Mouse (Mus musculus) cerebellum, postnatal 36 days (tissue): ENCODE results near the gene Jak1.

Experiments used
- DNase-seq, 2 experiments: peaks; one replicate each; pipeline ENCODE4 v3.0.0; 2021 to 2022; ENCODE audit warnings: mixed read lengths in 2 of 2

Gene Jak1

DNA sequence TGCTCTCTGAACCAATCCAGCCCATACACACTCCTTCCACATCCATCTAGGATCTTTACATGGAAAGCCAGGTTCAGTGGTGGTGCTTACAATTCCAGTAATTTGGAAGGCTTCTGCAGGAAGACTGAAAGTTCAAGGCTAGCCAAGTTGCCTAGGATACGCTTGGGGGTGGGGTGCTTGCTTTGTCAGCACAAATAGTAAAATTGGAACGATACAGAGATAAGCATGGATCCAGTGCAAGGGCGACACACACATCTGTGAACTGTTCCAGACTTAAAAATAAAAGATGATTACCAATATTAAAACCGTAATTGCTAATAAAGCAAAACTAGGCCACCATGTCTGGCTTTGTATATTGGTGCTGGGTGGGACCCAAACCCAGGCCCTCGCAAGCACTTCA, 78.5 kb downstream of the Jak1 start:
- DNase-seq = no peak

DNA sequence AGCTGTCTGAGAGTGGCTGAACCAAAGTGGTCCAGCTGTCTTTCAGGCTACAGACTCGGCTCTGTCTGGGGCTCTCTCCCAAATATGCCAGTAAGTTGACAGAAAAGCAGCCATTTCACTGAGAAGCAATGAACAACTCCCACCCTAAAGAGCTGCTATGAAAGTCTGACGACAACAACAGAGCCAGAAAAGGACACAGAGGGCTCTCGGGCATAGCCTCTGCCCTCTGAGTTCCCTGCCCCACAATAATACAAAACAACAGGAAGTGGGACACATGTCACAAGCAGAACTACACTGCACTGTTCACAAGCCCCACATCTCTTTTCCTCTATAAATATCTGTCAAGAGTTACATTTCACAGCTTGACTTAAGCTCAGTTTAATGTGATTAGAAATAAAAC, 79.9 kb downstream of the Jak1 start:
- DNase-seq = no peak

DNA sequence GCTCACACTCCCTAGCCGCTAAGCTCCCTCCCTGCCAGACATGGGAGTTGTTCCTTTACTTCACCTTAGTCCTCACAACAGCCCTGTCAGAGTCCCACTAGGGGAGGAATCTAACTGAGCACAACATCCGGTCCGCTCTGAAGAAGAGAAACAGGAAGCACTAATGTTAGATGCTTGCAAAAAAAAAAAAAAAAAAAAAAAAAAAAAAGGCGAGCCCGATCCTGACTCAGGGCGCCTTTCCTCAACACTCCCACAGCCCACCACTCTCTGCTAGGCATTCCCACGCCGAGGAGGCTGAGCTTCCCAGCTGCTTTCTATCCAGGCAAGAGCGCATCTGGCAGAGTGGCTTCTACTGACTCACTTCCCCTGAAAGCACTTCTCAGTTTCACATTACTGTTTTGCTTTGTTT, 82.5 kb downstream of the Jak1 start:
- no peak for DNase-seq

DNA sequence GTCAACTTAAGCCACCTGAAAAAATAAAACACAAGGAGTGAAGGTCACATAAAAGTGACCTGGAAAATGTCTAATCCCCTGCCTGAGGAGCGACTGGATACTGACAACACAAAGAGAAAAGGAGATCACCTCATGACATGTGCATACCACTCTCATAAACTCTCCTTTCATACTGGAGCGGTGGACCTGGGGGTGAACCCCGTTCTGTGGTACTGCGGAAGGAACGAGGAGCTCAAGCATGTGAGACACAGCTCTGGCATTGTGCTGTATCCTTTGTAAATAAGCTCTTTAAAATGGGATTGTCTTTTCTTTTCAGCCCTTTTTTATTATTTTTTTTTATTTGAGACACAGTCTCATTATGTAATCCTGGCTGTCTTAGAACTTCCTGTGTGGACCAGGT, 84.4 kb downstream of the Jak1 start:
- DNase-seq = no peak

DNA sequence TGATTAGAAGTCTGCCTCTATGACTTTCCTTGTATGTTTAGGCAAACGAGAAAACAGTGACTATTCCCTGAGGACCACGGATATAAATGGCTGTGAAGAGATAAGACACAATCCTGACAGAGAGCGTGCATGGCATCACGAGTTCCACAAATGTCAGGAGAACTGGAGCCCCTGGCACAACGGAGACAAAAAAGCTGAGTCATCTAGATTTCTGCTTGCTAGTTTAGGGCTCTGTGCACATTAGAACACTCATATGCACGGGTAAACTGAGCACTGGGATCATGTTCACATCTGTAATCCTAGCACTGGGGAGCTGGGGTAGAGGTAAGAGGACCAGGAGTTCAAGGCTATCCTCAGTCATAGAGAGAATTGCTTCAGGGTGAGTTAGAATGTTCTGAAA, 85.2 kb downstream of the Jak1 start:
- DNase-seq = no peak

DNA sequence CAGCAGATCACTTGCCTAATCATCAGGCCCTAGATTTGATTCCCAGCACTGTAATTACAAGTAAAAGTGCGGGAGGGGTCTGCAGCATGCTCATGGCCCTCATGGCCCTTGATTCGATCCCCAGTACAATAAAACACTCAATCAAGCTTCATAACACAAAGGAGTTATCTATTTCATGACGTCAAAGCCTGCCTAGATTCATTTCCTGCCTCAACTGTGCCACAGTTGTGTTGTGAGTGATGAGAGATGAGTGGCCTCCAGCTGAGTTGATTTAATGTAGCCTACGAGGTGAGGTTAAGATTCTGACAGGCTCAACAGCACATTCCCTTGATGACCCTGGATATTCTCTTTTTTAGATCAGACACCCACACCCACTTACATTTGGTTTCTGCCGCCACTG, 86.0 kb downstream of the Jak1 start:
- DNase-seq = no peak

DNA sequence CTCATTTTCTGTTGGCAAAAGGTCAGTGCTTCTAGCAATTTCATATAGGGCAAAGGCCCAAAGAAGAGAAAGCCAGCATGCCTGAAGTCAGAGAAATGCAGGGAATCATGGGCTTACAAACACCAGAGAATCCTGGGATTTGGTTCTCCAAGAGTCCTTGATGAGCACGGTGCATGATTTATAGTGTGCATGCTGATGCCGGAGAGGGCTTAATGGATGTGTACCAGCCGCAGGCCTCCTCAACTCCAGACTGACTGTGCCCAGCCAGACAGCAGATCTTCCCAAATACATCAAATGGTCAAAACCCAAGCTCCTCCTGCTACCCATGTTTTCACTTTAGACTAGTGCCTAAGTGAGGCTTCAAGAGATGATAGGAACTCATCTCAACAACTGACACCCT, 87.3 kb downstream of the Jak1 start:
- no peak for DNase-seq

DNA sequence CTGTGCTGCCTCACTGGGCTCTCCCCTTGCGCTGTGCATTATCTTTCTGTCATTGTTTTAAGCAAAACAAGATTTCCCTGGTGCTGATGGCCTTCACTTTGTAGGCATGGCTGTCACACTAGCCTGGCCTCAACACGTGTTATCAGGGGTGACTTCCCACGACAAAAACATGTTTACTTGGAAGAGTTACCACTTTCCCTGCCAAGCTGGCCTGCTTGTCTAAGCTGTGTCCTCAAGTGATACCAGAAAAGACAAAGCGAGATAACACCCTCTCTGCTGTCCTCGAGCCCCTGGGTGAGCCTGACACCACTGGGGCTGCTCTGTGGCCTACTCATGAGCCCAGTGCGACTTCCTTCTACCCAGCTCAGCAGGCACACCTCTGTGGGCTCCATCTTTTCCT, 89.0 kb downstream of the Jak1 start:
- DNase-seq = no peak

DNA sequence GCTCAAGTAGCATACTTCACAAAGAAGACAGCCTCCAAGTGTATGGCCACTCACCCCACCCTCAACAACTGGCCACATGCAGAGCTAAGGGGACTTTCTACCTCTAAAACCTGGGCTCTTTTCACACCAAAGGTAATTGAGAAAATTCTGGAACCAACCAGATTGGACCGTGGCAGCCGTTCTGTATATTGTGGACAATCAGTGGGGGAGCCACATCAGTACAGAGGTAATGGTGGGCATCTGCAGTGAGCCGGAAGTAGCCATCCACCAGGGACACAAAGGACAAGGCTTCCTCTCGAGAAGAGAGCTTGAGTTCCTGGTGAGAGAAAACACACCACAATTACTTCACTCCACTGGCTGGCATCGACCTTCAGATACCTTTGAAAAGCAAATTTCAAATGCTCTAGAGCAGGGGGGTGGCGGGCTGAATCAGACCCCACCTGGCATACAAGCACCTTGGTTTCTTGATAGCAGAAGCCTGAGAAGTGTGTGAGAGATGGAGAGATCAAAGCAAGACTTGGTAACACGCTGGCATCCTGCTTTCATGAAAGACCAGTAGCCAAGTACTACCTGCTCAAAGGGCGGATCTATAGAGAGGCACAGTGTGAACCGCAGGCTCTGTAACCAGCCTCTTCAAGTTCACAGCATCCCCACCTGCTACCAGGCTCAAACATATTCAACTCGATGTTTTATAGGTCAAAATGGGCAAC, 90.0 kb downstream of the Jak1 start:
- no peak for DNase-seq

DNA sequence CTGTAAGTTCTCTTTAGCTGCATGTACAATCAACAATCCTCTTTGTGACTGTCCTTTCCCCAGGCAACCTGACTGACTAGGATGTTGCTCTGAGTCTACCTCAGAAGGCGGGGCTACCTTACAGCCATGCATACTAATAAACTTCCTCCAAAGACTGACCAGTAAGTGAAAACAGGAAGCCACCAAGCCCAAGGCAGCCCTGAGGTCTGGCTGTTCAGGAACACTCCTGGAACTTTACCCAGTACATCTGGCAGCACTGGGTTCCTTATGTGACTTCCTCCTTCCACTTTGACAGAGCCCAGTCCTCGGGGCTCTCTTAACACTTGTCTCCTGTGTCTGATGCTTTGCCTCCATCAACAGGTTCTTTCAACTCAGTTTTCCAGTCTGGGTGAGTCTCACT, 92.3 kb downstream of the Jak1 start:
- no peak for DNase-seq

DNA sequence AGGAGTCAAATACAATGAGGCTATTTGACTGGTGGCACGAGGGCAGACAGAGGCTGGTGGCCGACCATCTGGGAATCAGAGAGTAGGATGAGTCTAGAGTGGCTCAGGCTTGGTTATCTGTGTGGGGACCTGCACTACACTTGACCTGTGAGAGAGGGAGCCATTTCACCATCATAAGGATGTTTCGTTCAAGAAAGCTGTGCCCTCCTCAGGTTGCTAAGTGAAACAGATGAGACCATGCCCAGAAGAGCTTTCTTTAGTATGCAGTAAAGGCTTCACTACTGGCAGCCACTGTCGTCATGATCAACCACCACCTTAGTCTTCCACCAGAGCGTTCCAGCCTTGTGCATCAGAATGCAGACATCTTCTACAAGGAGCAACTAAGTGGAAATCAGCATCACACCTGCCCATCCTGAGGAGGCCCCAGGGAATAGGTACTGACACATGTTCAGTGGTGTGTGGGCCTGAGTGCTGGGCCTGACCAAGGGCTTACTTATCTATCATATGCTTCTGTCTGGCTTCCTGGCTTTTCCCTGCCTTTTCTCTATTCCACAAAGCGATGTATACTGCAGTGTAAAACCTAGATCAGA, 96.8 kb downstream of the Jak1 start:
- peak; percentile 42 to 58 for DNase-seq

DNA sequence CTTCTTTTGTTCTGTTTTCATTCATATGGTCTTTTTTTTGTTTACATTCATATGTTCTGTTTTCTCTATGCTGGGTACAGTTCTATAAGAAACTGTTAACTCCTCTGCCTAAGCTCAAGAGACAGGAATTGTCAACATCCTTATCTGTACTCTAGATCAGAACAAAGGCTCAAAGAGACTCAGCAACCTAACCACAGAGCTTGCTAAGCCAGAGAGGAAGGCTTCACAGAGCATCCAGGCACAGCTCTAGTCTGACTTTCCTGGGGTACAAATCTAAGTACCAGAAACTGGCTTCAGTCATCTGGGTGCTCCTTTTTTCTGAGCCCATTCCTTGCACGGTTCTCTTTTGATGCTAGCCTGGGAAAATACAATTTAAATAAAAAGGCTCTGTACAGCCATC, 97.3 kb downstream of the Jak1 start:
- DNase-seq = no peak

DNA sequence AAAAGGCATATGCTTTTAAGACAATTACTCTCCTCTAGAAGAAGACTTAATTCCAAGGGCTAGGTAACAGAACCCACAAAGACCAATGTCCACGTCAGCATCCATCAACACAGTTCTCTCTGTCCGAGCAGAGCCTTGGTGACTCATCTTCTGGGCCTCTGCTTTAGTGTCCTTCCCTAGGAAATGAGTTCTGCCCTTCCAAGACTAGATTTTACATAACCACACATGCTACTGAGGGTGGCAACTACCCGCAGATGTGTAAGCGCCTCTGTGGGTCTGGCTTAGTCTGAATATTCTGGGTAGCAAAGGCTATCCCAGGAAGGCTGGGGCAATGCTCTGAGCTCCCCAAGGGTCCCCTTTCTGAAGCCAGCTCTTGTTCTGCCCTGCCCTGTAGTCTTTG, 99.3 kb downstream of the Jak1 start:
- DNase-seq = no peak

DNA sequence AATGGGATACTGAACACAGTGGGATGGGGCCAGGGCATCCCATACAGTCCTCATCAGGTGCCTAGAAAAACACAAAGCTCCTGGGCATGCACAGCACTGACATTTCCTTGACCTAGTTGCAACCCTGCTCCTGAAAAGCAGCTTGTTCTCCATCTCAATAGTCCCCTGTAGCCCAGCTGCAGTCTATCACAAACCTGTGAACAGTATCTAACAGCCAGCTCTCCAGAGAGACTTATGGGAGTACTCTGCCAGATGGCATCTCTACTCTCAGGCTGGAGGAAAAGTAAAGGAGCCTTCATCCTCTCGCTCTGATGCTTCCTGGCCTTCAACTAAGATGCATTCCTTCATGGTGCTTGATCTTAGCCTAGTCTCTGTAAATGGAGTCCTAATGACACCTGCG, 100.4 kb downstream of the Jak1 start:
- no peak for DNase-seq

DNA sequence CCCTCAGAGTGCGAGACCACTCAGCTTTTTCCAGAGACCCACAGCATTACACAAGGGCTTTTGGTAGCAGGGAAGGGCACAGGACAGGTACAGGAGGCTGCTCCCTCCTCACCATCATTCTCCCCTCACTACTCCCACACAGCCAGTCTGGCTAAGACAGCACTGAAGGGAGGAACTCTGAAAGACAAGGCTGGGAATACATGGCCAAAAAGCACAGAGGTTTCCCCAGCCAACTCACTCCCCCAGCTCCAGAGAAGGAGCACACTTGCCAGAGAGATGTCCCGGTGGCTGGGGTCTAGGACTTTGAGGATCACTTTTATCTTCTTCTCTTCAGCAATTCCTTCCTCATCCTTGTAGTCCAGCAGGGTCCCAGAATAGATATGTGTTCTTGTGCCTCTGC, 100.9 kb downstream of the Jak1 start:
- DNase-seq = no peak

DNA sequence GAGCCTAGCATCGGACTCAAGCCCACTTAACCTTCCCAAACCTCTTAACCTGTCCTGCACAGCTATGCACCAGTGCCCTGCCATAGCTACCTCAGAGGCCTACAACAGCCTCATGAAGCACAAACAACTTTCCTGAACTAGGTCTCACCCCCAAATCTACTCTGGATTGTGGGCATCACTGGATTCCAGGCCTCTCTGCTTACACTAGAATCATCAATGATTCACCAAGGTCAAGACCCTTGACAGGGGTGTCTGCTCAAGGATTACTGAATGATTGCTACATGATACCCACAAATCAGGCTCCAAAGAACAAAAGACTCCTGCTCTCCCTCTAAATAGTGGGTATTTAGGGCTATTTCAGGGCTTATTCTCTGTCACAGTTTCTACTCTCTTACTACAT, 104.3 kb downstream of the Jak1 start:
- no peak for DNase-seq

DNA sequence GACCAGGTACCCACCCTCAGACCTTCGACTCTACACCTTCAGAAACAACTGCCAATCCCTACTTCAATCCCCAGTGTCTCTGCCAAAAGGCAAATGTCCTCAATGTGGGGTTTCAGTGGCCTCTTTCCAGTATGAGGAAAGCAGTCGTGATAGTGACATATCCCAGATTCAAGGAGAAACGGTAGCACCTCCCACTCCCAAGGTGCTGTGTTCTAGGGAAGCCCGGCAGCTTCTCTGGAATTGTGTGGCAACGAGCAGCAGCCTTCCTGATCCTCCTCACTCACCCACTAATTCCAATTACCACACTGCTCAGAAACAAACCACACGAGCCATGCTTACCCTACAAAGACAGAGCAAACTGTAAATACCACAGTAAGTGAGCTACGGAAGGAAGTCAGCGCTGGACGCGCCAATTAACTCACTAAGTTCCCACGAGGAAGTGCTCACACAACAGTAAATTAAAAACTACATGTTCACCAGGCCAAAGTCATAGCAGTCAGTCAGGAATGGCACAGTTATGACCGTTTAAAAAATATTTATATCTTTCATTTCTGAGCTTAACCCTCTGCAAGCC, 105.8 kb downstream of the Jak1 start:
- no peak for DNase-seq

DNA sequence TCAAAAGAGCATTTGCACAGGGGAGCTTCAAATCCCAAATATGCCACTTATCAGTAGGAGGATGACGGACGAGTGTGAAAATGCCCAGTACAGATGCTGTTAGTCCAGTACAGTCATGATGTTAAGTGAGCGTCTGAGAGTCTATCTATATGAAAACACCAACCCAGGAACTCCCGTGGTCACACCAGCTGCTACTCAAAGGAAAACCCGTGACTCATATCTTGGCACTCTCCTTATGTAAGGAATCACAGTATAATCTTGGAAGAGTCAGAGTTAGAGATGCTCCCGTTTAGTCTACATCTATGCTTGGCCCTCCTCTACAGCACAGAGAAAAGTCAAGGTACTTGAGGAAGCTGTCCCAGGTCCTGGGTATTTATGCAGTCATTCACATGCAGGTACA, 106.8 kb downstream of the Jak1 start:
- DNase-seq = peak; percentile 21 to 37

DNA sequence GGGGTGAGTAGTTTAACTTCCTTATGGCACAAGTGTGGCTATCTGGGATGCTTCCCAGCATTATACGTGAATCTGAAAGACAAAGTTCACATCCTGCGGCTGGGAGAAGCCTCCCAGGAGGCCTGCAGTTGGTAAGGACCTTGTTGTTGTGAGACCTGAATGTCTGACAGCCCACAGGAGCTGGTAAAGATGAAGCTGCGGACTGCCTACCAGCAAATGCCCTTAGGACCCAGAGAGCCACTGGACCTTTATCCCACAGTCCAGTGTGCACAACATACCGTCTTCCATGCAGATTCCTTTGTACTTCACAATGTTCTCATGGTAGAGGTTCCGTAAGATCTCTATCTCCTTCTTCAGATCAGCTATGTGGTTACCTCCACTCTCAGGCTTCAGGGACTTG, 107.6 kb downstream of the Jak1 start:
- DNase-seq = no peak

DNA sequence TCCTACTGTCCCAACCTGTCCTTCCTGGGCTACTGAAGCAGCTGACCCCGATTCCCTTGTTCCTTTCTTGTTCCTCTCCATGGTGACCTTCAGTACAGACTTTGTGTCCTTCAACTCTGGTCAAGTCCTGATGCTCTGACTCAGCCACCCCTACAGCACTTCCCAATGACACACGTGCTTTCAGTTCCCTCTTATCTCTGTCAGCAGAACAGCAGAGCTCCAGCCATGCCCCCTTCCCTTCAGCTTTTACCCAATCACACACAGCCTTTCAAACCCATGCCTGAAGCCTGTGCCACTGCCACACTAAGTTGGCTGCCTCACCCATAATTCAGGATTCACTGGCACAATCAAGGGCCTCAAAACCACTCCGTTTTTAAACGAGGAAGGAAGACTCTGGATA, 109.5 kb downstream of the Jak1 start:
- DNase-seq = no peak

DNA sequence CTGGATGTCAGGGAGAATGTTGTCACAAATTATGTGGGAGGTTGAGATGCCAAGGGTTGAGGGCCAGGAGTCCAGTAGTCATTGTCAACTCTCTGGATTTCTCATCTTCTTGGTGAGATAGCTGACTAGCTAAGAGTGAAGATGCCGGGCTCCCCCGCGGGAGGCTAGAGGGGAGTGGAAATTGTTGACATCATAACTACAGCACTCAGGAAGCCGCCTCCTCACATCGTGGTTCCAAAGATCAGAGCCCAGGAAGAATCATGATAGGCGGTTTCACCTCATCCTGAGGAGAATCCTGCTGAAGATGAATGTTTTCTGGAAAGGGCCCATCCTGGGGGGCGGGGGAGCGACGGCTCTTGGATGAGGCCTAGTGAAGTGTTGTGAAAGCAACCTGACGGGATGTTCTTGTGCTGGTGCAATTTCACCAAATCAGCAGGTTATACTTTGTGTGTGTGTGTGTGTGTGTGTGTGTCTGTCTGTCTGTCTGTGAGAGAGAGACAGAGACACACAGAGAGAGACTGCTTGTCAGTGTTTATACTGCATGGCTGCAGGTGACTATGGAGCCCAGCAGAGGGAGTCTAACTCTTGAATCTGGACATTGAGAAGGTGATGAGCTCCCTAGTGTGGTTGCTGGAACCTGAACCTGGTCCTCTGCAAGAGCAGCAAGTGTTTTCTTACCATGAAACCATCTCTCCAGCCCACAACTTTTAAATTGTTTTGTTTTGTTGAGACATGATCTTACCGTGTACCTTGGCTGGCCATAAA, 118.0 kb downstream of the Jak1 start:
- DNase-seq = no peak

DNA sequence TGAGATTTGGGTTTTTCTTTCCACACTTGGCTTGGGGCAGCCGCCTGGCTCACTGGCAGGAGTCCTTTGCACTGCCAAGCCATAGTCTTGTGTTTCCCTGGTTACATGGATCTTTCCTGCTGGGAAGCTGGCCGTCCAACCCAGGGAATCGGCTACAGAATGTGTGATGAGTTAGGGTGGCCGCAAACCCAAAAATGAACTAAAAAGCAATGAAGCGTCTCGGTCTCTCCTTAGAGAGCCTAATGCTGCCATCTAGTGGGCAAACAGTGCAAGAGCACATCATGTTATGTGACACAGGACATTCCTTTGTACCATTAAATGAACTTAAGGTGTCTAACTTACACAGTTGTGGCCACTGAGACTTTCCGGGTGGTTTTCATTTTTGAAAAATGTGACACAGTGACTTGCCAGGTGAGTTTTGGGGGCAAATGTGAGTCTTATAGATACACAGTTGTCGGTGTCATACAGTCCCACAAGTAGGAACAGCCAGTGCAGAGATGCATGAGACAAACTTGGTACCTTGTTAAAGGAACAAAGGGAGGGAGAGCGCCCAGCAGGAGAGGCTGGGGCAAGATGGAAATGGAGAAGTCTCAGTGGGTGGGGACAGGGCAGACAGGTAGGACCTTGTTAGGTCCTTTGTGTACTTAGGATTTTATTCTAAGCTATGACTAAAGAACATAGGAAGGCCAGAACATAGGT, 118.9 kb downstream of the Jak1 start:
- peak; percentile 77 to 82 for DNase-seq

DNA sequence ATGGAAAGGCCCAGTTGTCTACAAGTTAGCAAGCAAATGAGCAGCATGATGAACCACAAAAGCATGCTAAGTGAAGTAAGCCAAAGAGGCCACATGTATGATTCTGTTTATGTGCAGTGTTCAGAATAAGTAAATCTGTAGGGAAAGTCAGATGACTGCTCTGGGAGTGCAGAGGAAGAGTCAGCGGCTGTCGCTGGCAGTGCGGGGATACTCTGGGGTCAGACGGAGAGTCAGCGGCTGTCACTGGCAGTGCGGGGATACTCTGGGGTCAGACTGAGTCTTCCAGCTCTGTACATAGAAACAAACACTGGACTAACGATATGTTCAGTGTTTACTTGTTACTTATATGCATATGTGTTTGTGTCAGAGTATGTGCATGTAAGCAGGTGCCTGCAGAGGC, 120.3 kb downstream of the Jak1 start:
- DNase-seq = no peak
